In genomic region chr17:44654503-44654902, GRCm38 (mm10) we compare ENCODE assay signal across 8 mouse cellular contexts.
DNase-seq lines count a peak whose midpoint lies in the region; ATAC-seq and TF ChIP-seq lines count a peak whose summit lies in the region.
"Had no signal": no experiment of that assay in that cellular context is flagged by ENCODE, and none has a peak within 500 bp of the region (broad histone marks: within the 10 kb centered on the region; RNA-seq: fewer than 3 reads in every experiment).

No protein-coding gene starts in this region.

- peak; percentile 52 for DNase-seq in MEL-GATA-1-ER (ENCODE audit: extremely low read depth, low read depth)
- DNase-seq in spleen, adult 12 weeks (ENCODE audit: low spot score) = peak; percentile 14
- no peak for DNase-seq in midbrain, embryonic 10.5 days (ENCODE audit: low spot score)
- no peak for DNase-seq in kidney, postnatal 14 days
- DNase-seq: kidney, postnatal 25 days had no signal

- no peaks in the 10 kb centered on the region for H3K4me1 ChIP-seq in intestine, embryonic 15.5 days (replicated peaks)
- H3K4me1 ChIP-seq in midbrain, embryonic 10.5 days = peaks cover 9% of the 10 kb centered on the region

- H3K9ac ChIP-seq in intestine, embryonic 15.5 days = no peak overlapping the region

- peaks cover 36% of the 10 kb centered on the region for H3K79me3 ChIP-seq in C2C12 (ENCODE audit: low read depth)

- H3ac ChIP-seq in C2C12 (ENCODE audit: control insufficient read depth, insufficient read length, low read depth) = no peak overlapping the region

- H3K27ac ChIP-seq in intestine, embryonic 15.5 days = no peak overlapping the region
- H3K27ac ChIP-seq in midbrain, embryonic 10.5 days (replicated peaks) = no peak overlapping the region

- no peak for TF ChIP-seq CTCF in C2C12 (IDR thresholded peaks at IDR 0.05; ENCODE audit: control insufficient read depth, insufficient read depth, insufficient read length)

- no peak overlapping the region for H3K4me3 ChIP-seq in C2C12 (ENCODE audit: insufficient read depth, poor library complexity, severe bottlenecking)
- no peak overlapping the region for H3K4me3 ChIP-seq in intestine, embryonic 15.5 days (replicated peaks)
- H3K4me3 ChIP-seq in midbrain, embryonic 10.5 days = no peak overlapping the region

- 74% methylated on average over 4 of the region's 4 CpGs for WGBS in intestine, embryonic 15.5 days
- WGBS in midbrain, embryonic 10.5 days = 85% methylated on average over 4 of the region's 4 CpGs

- H3K79me2 ChIP-seq in C2C12 (ENCODE audit: control insufficient read depth, insufficient read depth) = peaks cover 80% of the 10 kb centered on the region

- H3K27me3 ChIP-seq in C2C12 (ENCODE audit: control insufficient read depth, insufficient read depth, insufficient read length) = no peaks in the 10 kb centered on the region
- H3K27me3 ChIP-seq in intestine, embryonic 15.5 days (replicated peaks) = no peaks in the 10 kb centered on the region
- peaks cover 56% of the 10 kb centered on the region for H3K27me3 ChIP-seq in midbrain, embryonic 10.5 days (ENCODE audit: low read depth, poor library complexity, severe bottlenecking)

- ATAC-seq in common myeloid progenitor, adult 5-6 weeks (replicated peaks; ENCODE audit: low read depth, poor library complexity, severe bottlenecking) = peak; percentile 96
- ATAC-seq in intestine, embryonic 15.5 days = no peak

- H3K9me3 ChIP-seq in intestine, embryonic 15.5 days = no peaks in the 10 kb centered on the region
- H3K9me3 ChIP-seq in midbrain, embryonic 10.5 days (replicated peaks) = no peaks in the 10 kb centered on the region

- H3K4me2 ChIP-seq in intestine, embryonic 15.5 days (replicated peaks) = no peak overlapping the region

- H3K36me3 ChIP-seq in C2C12 (ENCODE audit: control insufficient read depth, insufficient read depth) = peaks cover 44% of the 10 kb centered on the region
- H3K36me3 ChIP-seq in intestine, embryonic 15.5 days = no peaks in the 10 kb centered on the region
- H3K36me3 ChIP-seq in midbrain, embryonic 10.5 days = no peaks in the 10 kb centered on the region

TF ChIP-seq in C2C12, 6 proteins besides CTCF, POLR2A, EP300 and RAD21:
- TF ChIP-seq MAX (IDR thresholded peaks at IDR 0.05) = peak; percentile 93
- TF ChIP-seq CEBPB (IDR thresholded peaks at IDR 0.05; ENCODE audit: low read depth) = peak; percentile 71
- TF ChIP-seq FOSL1 (IDR thresholded peaks at IDR 0.05; ENCODE audit: insufficient read depth, low read length, poor library complexity, severe bottlenecking) = peak; percentile 51
- no peak for TF ChIP-seq MYOG (IDR thresholded peaks at IDR 0.05; ENCODE audit: control insufficient read depth, extremely low read depth, insufficient read length)
- peak; percentile 97 for TF ChIP-seq MYOD1 (IDR thresholded peaks at IDR 0.05; ENCODE audit: control insufficient read depth, insufficient read length, low read depth)
- no peak for TF ChIP-seq USF1 (IDR thresholded peaks at IDR 0.05; ENCODE audit: low read depth)

Comparison
In these comparisons a context has a peak if more than half of its experiments do, and no peak if none do; other contexts are left out.
1. DNase-seq: peak in MEL-GATA-1-ER (single experiment) and spleen, adult 12 weeks (single experiment); none in midbrain, embryonic 10.5 days (single experiment) and kidney, postnatal 14 days (single experiment).